Mouse (Mus musculus): ENCODE data around the gene Dync2li1. TPM values are rescaled to one million over a fixed set of nuclear protein-coding genes. Genes with fewer than 3 reads are reported as not detected.

The Dync2li1 gene
- total RNA-seq, 2 experiments from 2014 or later: 6.8 TPM

- no peak for DNase-seq (ENCODE audit: low spot score in 2 of 2)
Observed at GRCm38 (mm10) chr17:84682734-84683717, 56.7 kb downstream of the Dync2li1 start, which contains the start of gene Abcg5. Abcg5 (minus strand) TSS chr17:84683011.

GRCm38 (mm10) chr17:84684284-84684683 lies 58.0 kb downstream of the Dync2li1 start:
- no peak for DNase-seq (ENCODE audit: low spot score in 2 of 2)

- DNase-seq (ENCODE audit: low spot score in 2 of 2): no peak
Observed at GRCm38 (mm10) chr17:84685286-84685685, 59.0 kb downstream of the Dync2li1 start.

DNA sequence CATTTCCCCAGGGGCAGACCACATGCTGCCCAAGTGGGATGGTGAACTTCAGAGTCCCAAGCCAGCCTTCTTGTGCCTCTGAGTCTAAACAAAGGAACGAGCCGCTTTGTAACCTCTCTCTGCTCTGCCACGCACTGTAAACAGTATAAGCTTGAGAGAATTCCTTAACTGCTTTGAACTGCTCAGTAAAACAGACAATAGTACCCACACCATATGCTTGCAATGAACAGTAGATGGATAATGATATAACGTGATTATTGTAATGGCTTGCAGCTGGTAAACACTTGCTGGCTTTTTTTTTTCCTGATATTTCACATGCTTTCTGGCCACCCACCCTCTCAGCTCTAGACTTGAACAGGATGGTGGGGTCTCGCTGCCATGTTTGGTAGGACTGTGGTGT lies 61.7 kb downstream of the Dync2li1 start:
- no peak for DNase-seq (ENCODE audit: low spot score in 2 of 2)

DNA sequence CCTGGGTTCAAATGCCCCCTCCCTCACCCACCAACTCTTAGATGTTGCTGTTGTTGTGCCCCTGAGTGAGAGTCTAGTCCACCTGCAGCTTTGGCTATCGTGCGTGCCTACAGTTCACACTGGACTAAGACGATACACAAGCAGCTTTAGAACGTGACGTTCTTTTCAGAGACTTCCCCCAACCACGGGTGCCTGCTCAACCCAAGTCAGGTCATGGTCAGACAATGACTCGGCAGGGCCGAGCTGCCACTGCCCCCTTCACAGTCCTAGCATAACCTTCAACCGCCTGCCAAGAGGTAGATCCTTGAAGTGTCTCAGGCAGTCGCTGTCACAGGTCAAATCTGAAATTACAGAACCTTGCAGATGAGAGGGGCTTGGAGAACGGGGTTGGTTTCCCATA lies 62.5 kb downstream of the Dync2li1 start:
- no peak for DNase-seq (ENCODE audit: low spot score in 2 of 2)

DNA sequence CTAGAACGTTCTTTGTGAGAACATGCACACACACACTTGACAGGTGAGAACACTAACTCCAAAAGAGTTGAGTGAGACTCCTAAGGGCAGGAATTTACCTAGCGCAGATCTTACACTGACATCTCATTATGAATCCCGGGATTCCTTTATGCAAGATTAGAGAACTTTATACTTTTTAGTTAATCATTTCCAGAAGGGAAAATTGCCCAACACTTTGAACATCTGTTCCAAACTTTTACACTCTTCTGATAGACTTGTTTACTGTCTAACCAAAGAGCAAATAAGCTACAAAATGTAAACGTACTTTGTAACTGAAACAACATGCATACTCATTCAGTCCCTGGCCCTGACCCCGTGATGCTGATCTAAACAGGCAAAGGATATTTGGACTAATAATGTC lies 63.0 kb downstream of the Dync2li1 start:
- DNase-seq (ENCODE audit: low spot score in 2 of 2): no peak

DNA sequence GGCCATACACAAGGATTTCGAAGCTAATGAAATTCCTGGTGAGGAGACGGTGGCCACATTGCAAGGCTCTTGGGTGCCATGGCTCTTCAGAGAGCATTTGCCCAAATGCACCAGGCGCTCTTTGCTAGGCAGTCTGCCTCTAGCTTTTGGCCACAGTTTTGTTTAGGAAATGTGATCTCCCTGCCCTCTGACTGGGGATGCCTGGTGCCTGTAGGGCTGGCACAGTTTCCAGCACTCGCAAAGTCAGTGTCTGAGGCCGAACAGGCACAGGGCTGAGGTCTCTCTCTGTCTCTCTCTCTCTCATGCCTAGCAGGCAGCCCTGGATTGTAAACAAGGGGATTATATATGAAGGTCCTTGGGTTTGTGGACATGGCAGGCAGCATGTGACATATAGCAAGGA lies 63.8 kb downstream of the Dync2li1 start:
- no peak for DNase-seq (ENCODE audit: low spot score in 2 of 2)

DNA sequence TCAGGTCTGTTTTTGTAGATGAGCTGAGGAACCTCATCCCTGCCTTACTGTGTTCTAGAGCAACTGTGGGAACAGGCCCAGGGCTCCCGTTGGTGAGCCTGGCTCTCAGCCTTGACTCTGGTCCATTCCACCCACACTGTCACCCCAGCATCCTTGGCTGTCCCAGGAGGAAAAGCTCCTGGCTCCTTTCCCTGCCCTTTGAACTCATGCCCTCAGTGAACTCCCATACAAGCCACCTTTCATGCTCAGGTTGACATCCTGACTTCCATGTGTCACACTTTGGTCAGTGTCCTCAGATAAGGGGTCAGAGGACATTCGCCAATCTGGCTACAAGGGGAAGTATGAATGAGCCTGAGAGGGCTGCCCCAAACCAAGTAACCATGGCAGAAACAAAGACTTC lies 67.4 kb downstream of the Dync2li1 start:
- no peak for DNase-seq (ENCODE audit: low spot score in 2 of 2)

DNA sequence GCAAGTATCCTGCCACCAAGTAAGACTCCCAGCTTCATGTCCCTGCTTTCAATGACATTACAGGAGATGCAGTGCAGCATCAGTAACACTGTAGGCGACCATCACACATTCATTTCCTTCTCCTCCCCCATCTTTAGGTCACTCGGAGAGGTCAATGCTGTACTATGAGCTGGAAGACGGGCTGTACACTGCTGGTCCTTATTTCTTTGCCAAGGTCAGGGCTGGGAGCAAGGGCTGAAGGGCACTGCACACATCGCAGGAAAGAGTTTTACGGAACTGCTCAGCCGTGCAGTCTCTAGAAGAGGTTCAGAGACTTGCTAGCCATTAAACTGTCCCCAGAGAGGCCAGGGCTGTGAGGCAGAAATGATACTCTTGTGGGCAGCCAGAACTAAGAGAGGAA lies 70.2 kb downstream of the Dync2li1 start:
- DNase-seq (ENCODE audit: low spot score in 2 of 2): no peak

DNA sequence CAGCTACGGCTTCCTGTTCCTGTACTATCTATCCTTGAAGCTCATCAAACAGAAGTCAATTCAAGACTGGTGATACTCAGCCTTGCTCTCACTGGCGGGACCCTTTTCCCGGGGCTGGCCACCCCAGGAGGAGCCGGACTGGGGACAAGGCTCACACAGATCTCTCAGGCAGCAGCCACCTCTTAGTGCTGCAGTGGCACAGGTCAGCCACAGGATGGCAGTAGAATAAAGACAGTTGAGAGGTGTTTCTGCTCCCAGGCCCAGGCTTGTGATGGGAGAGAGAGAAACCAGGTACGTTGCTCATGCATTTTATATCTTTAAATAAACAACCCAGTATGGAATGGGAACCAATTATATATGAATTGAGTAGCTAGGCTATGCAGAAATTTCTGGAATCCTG lies 72.4 kb downstream of the Dync2li1 start:
- DNase-seq (ENCODE audit: low spot score in 2 of 2): peak in 1 of 2 experiments; percentile 55

Other genes starting within 250 kb of the Dync2li1 start
- 10 to 100 TPM; 12.2 to 15.0 TPM for gene Thada, start 160.3 kb upstream of the Dync2li1 start, total RNA-seq (2021)
- gene Plekhh2, start 114.6 kb upstream of the Dync2li1 start, total RNA-seq (2021): 10 to 100 TPM; 11.7 to 18.0 TPM
- gene Abcg8, start 49.8 kb downstream of the Dync2li1 start, total RNA-seq (2021): under 1 TPM; 0.10 TPM
- not detected for gene Abcg5, start 56.5 kb downstream of the Dync2li1 start, total RNA-seq (2021)
- gene Lrpprc, start 164.3 kb downstream of the Dync2li1 start, total RNA-seq (2021): 10 to 100 TPM; 56.8 to 61.6 TPM